Mouse (Mus musculus) stomach, postnatal 0 days (tissue): Measurements from ENCODE around the gene Nubpl. TPM values are rescaled to one million over a fixed set of nuclear protein-coding genes. Genes with fewer than 3 reads are reported as not detected.

Source experiments
- ATAC-seq: fragments of 200-750 bp; cut with Nextera tagmentation; 2 replicates; pipeline ENCODE4 v1.8.0; 2017; ENCODE audit not compliant: low FRiP score, low TSS enrichment
- DNase-seq: peaks from one replicate; pipeline ENCODE4 v3.0.0-alpha.2; 2016; ENCODE audit warnings: low spot score
- H3K27ac ChIP-seq: fragments of 300-500 bp; sonication (generic); replicated peaks from 2 replicates; pipeline ENCODE4 v1.5.1; 2014; ENCODE audit warnings: mild to moderate bottlenecking, control low read depth
- H3K27me3 ChIP-seq: fragments of 300-500 bp; sonication (generic); 2 replicates; pipeline ENCODE4 v1.6.1; 2014; ENCODE audit warnings: low read length; ENCODE audit not compliant: control insufficient read depth, insufficient read depth
- H3K36me3 ChIP-seq: fragments of 300-500 bp; sonication (generic); 2 replicates; pipeline ENCODE4 v1.6.1; 2014; ENCODE audit warnings: low read length, mixed read lengths; ENCODE audit not compliant: control insufficient read depth, insufficient read depth
- H3K4me1 ChIP-seq: fragments of 300-500 bp; sonication (generic); replicated peaks from 2 replicates; pipeline ENCODE4 v1.6.1; 2014; ENCODE audit warnings: antibody characterized with exemption; ENCODE audit not compliant: control insufficient read depth, insufficient read depth
- H3K4me2 ChIP-seq: fragments of 300-500 bp; sonication (generic); replicated peaks from 2 replicates; pipeline ENCODE4 v1.6.1; 2014; ENCODE audit warnings: low read depth, mild to moderate bottlenecking, control low read depth, moderate library complexity
- H3K4me3 ChIP-seq: fragments of 300-500 bp; sonication (generic); 2 replicates; pipeline ENCODE4 v1.5.1; 2014; ENCODE audit warnings: low read depth, low read length, control low read depth
- H3K9ac ChIP-seq: fragments of 300-500 bp; sonication (generic); 2 replicates; pipeline ENCODE4 v1.6.1; 2014; ENCODE audit warnings: mild to moderate bottlenecking, low read length, control low read depth, mixed read lengths
- H3K9me3 ChIP-seq: fragments of 300-500 bp; sonication (generic); 2 replicates; pipeline ENCODE4 v1.6.1; 2016; ENCODE audit warnings: low read length; ENCODE audit not compliant: control insufficient read depth
- CTCF ChIP-seq: IDR thresholded peaks from 2 replicates; pipeline ENCODE4 v1.5.1; 2016; ENCODE audit warnings: antibody characterized with exemption, low read depth, mild to moderate bottlenecking, moderate library complexity
- EP300 ChIP-seq: optimal IDR thresholded peaks from 2 replicates; pipeline ENCODE3; 2016; ENCODE audit warnings: antibody characterized with exemption
- WGBS: fragments of 180-500 bp; shearing (Covaris S2); extraction: QIAGEN DNeasy Blood & Tissue Kit; methylation state at CpG from one replicate; pipeline ENCODE4 v1.1.7; 2014; 5-methylcytosine and 5-hydroxymethylcytosine counted together
- polyA plus RNA-seq: library from polyadenylated mRNA; unstranded; fragments of >200 nt; fragmentation: Nextera tagmentation; extraction: Ambion mirVana; gene quantifications from 2 replicates; pipeline ENCODE4 v1.2.1, GENCODE M21; 2015

The Nubpl gene
- polyA plus RNA-seq, 1 experiment from 2014 or later, result 6.1 TPM

DNA sequence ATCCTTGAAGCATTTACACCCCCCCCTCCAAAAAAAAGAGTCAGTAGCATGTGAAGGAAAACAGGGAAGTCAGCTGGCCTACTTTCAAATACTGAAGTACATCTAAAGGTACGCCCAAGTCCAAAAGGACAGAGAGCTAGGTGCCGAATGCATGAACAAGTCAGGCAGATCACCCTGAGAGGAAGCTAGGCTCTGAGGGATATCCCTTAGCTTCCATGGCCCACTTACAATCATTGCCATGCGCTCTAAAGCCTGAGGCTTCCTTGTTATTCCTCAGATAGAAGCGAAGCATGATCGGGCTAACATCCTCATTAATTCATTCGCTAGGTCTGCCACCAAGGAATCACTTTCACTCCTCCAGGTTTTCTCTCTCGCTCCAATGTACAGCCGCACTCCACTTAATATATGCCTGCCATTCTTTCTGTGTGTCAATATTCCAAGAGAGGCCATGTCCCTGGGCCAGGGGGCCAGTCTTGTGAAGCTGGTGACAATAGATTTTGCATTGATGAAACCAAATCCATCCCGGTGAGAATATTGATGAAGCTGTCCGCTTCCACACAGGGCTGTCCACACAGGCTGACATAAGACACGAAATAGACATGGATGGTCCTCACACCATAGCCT, 237.7 kb downstream of the Nubpl start:
- no peak for TF ChIP-seq CTCF
- H3K4me3 ChIP-seq, result no peak overlapping the region
- no peaks in the 10 kb centered on the region for H3K9me3 ChIP-seq
- H3K27me3 ChIP-seq, result no peaks in the 10 kb centered on the region
- H3K9ac ChIP-seq, result no peak overlapping the region
- H3K4me2 ChIP-seq, result no peak overlapping the region
- no peaks in the 10 kb centered on the region for H3K4me1 ChIP-seq
- H3K27ac ChIP-seq, result no peak overlapping the region
- no peaks in the 10 kb centered on the region for H3K36me3 ChIP-seq
- WGBS, result 93% methylated on average over 11 of the region's 11 CpGs
- ATAC-seq (no peak), DNase-seq (no peak)

DNA sequence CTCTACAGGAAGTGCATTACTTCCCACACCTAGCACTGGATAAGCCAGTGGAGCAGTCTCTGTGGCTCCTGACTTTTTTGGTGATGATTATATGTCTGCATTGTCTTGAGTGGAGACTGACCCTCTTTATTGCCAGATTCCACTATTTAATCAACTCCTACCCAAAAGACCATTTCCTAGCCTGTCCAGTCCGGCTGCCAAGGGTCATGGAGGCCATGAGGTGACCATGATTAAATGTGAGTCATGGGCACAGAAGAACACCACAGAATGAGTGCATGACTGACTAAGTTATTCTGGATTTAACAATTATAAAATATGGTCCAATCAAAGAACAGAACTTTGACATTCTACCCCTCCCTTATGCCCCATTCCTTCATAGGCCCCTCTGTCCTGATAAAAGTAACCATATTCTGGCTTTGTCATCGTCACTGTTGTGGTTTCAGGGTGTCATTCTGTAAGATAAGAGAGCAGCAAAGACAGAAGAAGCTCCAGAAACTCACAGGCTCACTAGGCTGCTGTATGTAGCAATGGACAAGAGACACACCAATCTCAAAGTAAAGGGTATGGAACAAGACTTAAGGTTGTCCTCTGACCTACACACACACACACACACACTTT, 240.7 kb downstream of the Nubpl start:
- H3K4me2 ChIP-seq, result no peak overlapping the region
- no peak overlapping the region for H3K9ac ChIP-seq
- DNase-seq (no peak), ATAC-seq (no peak)
- H3K9me3 ChIP-seq, result no peaks in the 10 kb centered on the region
- 73% methylated on average over 2 of the region's 2 CpGs for WGBS
- no peaks in the 10 kb centered on the region for H3K27me3 ChIP-seq
- no peaks in the 10 kb centered on the region for H3K4me1 ChIP-seq
- no peak overlapping the region for H3K27ac ChIP-seq
- TF ChIP-seq CTCF, result no peak
- TF ChIP-seq EP300, result no peak
- H3K36me3 ChIP-seq, result no peaks in the 10 kb centered on the region
- no peak overlapping the region for H3K4me3 ChIP-seq

DNA sequence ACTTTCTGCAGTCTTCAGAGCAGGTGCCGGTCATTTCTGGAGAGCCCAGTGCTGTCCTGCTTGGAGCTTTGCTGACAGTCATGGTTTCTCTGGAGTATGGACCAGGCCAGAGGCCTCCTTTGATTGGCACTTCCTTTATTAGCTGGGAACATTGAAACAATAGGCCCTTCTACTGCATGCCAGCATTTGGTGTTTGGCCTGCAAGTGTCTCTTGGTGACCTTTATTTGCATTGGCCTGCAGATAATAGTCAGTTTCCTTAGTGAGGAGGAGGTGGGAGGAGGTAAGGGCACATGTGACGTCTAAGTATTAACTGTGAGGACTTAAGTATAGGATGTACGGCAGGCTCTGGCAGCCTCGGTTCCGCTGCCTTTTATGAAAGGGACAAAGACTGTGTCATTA, 249.1 kb downstream of the Nubpl start:
- no peak overlapping the region for H3K27ac ChIP-seq
- ATAC-seq (0 out of 2 replicates have a peak, but pooled peaks have one; percentile 42), DNase-seq (no peak)

DNA sequence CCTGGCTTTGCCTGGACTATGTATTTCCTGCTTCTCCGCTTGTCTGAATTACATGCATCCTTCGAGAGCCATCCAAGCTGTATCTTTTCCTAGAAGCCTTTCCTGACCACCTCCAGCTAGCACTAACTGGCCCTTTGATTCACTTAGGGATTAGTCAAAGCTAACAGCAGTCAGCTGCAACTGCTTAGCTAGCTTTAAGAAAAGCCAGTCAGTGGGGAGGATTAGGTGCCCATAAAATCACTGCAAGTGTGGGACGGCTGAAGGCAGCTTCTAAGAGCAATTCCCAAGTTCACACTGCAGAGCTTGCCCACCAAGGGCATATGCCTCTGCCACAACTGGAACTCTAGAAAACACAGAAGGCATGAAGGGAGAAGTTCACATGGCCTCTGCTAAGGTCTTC, 252.7 kb downstream of the Nubpl start:
- H3K9ac ChIP-seq, result no peak overlapping the region
- no peaks in the 10 kb centered on the region for H3K4me1 ChIP-seq
- DNase-seq (no peak), ATAC-seq (no peak)
- no peak overlapping the region for H3K27ac ChIP-seq
- TF ChIP-seq CTCF (no peak), EP300 (no peak)
- H3K4me2 ChIP-seq, result no peak overlapping the region
- no peaks in the 10 kb centered on the region for H3K9me3 ChIP-seq
- WGBS, result 61% methylated on average over 3 of the region's 3 CpGs
- H3K27me3 ChIP-seq, result no peaks in the 10 kb centered on the region
- no peak overlapping the region for H3K4me3 ChIP-seq
- H3K36me3 ChIP-seq, result no peaks in the 10 kb centered on the region

More for the DNA sequence above, 249.1 kb downstream of the Nubpl start:
- H3K27me3 ChIP-seq, result no peaks in the 10 kb centered on the region
- no peaks in the 10 kb centered on the region for H3K9me3 ChIP-seq
- no peaks in the 10 kb centered on the region for H3K4me1 ChIP-seq
- WGBS, result 39% methylated on average over 5 of the region's 5 CpGs
- H3K4me2 ChIP-seq, result no peak overlapping the region
- no peaks in the 10 kb centered on the region for H3K36me3 ChIP-seq
- H3K9ac ChIP-seq, result no peak overlapping the region
- H3K4me3 ChIP-seq, result no peak overlapping the region
- TF ChIP-seq CTCF (no peak), EP300 (no peak)

DNA sequence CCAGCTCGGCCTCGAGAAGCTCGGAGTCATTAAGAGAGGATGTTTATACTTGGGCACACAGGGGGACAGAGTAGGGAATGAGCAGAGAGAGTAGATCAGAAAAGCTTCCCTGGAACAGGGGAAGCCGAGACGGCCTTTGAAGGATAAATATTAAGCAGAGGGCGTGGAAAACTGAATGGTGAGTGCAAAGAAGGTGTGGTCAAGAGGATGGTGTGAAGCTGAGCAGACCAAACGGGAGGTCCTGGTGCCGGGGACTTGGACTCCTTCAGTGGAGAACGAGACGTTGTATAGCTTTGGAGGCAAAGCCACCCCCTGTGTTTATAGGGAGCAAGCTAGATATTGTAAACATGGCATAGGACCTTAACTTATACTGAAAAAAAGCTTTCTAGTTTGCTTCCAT, 261.9 kb downstream of the Nubpl start:
- Histone ChIP-seq H3K36me3 (no peaks in the 10 kb centered on the region), H3K27ac (no peak overlapping the region), H3K4me2 (no peak overlapping the region), H3K9ac (no peak overlapping the region), H3K27me3 (no peaks in the 10 kb centered on the region), H3K4me3 (no peak overlapping the region), H3K4me1 (no peaks in the 10 kb centered on the region), H3K9me3 (no peaks in the 10 kb centered on the region)
- 36% methylated on average over 10 of the region's 10 CpGs for WGBS
- TF ChIP-seq EP300 (no peak), CTCF (no peak)
- DNase-seq (no peak), ATAC-seq (no peak)

DNA sequence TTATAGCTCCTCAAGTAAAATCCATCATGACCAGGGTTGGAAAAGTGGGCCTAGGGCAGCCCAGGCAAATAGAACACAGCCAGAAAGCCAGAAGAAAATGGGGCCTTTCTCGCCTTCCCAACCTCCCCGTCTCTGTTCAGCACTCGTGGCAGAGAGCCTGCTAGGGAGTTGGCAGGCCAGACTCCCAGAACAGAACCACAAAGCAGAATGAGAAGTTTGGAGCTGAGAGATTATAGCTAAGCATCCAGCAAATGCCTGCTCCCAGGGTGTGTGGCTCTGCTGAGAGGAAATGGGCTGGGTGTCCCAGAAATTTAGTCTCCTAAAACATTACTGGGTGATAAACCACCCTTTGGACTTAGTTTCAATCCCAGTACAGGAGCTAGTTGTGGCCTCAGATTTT, 262.6 kb downstream of the Nubpl start:
- TF ChIP-seq CTCF (no peak), EP300 (no peak)
- 44% methylated on average over 3 of the region's 3 CpGs for WGBS
- H3K36me3 ChIP-seq, result no peaks in the 10 kb centered on the region
- no peaks in the 10 kb centered on the region for H3K4me1 ChIP-seq
- no peaks in the 10 kb centered on the region for H3K27me3 ChIP-seq
- H3K9ac ChIP-seq, result no peak overlapping the region
- ATAC-seq (no peak), DNase-seq (no peak)
- no peaks in the 10 kb centered on the region for H3K9me3 ChIP-seq
- no peak overlapping the region for H3K4me3 ChIP-seq
- H3K4me2 ChIP-seq, result no peak overlapping the region
- peak overlapping the region; percentile 53; the same call in 1 of the 2 replicates for H3K27ac ChIP-seq
